Mouse (Mus musculus): ENCODE data around the gene Gm10352. TPM values are rescaled to one million over a fixed set of nuclear protein-coding genes. Genes with fewer than 3 reads are reported as not detected.

Gm10352 gene
- not detected for polyA plus RNA-seq (2014; fragmentation: Illumina TruSeq; extraction: RNeasy Lipid Tissue Mini Kit (QIAGEN cat#74804); ENCODE audit: low read depth, low replicate concordance)

GRCm38 (mm10) chrY:2900689-2901088, at the start of gene Gm10352:
Gm10352 (plus strand) TSS chrY:2900989.

GRCm38 (mm10) chrY:2932282-2932681, 31.5 kb downstream of the Gm10352 start, which contains the start of gene Gm29289:
Gm29289 (plus strand) TSS chrY:2932582.

Other genes with a start within 250 kb of the Gm10352 start
- not detected for gene Sry, start 237.3 kb upstream of the Gm10352 start, polyA plus RNA-seq (2014; fragmentation: Illumina TruSeq; extraction: RNeasy Lipid Tissue Mini Kit (QIAGEN cat#74804); ENCODE audit: low read depth, low replicate concordance)
- gene H2al2b, start 180.3 kb upstream of the Gm10352 start, polyA plus RNA-seq (2014; fragmentation: Illumina TruSeq; extraction: RNeasy Lipid Tissue Mini Kit (QIAGEN cat#74804); ENCODE audit: low read depth, low replicate concordance) = not detected
- gene Gm4064, start 104.8 kb upstream of the Gm10352 start, polyA plus RNA-seq (2014; fragmentation: Illumina TruSeq; extraction: RNeasy Lipid Tissue Mini Kit (QIAGEN cat#74804); ENCODE audit: low read depth, low replicate concordance) = not detected
- gene Rbmy, start 70.3 kb upstream of the Gm10352 start, polyA plus RNA-seq (2014; fragmentation: Illumina TruSeq; extraction: RNeasy Lipid Tissue Mini Kit (QIAGEN cat#74804); ENCODE audit: low read depth, low replicate concordance) = not detected
- gene Gm10256, start 70.3 kb upstream of the Gm10352 start, polyA plus RNA-seq (2014; fragmentation: Illumina TruSeq; extraction: RNeasy Lipid Tissue Mini Kit (QIAGEN cat#74804); ENCODE audit: low read depth, low replicate concordance) = not detected
- gene Gm29289, start 31.6 kb downstream of the Gm10352 start, polyA plus RNA-seq (2014; fragmentation: Illumina TruSeq; extraction: RNeasy Lipid Tissue Mini Kit (QIAGEN cat#74804); ENCODE audit: low read depth, low replicate concordance) = not detected